Mouse (Mus musculus): Measurements from ENCODE around the gene Polr2h.

The Polr2h gene

DNA sequence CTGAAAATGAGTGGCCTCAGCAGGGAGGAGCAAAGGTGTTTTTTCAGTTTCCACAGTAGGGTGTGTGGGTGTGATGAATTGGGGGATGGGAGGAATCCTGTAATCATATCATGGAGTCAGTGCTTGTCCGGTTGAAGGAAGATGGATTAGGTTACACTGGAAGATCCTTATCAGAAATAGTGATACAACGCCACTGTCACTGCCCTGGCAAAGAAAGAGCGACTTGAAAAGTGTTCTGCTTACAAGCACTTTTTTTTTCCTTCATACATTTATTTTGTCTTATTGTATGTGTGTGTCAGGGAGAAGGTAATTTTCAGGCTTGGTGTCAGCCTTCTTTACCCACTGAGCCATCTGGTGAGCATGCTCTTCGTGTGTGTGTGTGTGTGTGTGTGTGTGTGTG is 5.3 kb downstream of the Polr2h start:
- no peak for DNase-seq (ENCODE audit: low read depth, low spot score)

DNA sequence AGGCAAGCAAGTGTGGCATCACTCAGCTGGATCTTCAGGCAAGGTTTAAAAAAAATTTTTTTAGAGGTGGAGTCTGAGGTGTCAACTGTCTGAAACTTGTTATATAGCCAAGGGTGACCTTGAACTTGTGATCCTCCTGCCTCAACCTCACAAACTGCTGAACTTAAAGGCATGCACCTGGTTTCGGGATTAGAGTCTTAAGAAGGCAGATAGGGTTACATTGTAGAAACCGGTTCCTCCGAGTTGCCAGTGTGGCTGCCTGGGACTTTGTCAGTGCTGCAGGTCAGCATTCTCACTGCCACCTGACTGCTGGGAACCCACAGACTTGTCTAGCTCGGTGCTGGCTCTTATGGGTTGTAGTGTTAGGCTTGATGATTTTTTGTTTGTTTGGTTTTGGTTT is 5.8 kb downstream of the Polr2h start:
- peak; percentile 64 for DNase-seq (ENCODE audit: low read depth, low spot score)

DNA sequence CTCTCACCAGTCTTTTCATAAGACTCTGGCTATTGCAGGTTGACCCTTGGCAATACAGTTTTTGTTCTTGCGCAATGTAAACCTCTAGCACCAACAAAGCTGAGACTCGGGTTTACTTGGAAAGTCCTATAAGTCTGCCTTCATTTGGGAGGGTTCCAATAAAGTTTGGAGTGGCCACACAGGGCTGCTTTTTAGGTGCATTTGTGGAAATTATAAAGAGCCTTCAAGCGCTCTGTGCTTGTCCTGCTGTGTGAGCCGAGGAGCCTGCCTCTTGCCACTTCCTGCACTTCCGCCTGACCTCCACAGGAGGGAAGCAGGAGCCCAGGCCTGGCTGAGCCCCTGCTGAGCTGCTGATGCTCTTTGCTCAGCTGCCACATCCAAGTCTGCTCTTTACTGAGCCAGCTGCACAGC is 6.9 kb downstream of the Polr2h start:
- peak; percentile 88 for DNase-seq (ENCODE audit: low read depth, low spot score)

DNA sequence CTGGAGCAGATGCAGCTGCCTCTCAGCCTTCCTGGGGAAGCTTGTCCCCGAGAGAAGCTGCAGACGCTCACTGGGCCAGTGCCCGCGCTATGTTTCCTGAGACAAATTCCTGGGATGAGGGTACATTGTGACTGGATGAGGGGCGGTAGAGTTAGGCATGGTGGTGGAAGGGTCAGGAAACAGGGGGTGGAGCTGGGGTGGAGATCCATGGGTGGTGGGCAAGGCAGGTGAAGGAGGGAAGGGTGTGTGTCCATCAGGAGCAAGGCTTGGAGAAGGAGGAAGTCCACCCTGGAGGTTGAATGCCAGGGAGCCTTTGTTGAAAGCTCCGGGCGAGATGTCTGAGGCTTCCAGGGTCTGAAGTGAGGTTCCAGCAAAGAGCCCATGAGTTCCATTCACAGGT is 7.9 kb downstream of the Polr2h start:
- DNase-seq (ENCODE audit: low read depth, low spot score) = no peak

DNA sequence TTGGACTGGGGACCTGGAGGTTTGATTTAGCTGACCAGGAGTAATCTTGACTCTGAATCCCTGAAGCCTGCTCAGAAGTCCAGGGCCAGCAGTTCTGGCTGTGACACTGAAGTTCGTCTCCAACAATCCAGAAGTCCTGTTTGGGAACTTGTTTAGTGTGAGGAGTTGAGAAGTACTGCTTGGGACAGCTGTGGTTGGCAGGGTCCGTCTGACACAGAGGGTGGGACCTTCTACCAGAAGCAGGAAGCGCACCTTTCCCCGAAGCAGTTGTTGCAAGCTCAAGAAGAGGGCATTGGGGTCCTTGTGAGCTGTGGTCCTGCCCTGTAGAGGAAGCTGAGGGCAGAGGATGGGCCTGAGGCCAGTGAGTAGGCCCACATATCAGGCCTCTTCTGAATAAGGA is 8.3 kb downstream of the Polr2h start:
- DNase-seq (ENCODE audit: low read depth, low spot score) = no peak

DNA sequence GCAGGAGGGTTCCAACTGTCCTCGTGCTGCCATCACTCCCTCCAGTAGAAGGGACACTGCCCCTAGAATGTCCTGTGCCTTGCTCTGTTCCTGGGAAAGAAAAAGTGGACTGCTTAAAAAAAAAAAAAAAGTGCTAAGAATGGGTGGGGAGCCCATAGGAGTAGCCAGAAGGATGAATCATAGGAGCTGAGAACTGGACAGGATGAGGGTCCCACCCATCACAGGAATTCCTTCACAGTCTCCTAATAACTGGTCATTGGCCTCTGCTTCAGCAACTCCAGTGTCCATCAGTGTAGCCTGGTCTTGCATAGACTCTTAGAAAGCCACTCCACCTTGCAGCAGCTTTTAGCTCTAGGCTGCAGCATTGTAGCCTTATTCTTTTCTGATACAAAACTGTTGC is 8.9 kb downstream of the Polr2h start:
- no peak for DNase-seq (ENCODE audit: low read depth, low spot score)

DNA sequence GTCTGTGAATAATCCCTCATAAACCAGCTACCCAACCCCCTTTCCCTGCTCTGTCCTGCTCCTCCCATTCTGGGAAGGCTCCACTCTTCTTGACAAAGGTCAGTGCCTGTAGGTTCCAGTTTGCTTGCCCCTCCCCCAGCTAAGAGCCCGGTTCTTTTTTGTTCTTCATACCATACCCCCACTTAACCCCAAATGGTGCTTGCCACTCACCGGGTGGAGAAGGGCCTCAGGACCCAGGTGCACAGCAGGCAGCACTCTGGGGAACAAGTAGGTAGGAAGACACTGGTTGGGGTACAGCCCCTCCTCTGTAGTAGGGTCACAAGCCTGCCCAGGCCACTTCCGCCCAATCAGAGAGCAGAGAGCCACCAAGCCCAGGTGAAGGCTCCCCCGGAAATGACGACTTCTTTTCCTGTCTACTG is 12.8 kb downstream of the Polr2h start:
- DNase-seq (ENCODE audit: low read depth, low spot score) = peak; percentile 67

DNA sequence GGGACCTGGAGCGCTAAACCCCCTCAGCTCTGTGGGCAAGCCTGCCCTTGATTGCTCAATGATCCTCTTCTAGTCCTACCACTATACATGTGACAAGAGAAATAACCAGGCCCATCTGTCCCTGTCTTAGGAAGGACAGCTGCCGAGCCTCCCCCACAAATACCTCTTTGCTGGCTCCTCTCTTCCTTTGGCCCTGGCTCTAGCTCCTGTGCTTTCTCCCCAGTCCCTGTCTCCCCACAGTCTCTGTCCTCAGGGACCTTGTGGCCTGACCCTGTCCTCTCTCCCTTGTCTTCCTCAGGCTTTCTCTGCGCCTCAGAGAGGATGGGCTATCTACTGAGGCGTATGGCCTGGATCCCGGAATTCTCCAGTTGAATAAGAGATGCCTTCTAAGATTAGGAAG is 14.2 kb downstream of the Polr2h start:
- no peak for DNase-seq (ENCODE audit: low read depth, low spot score)

DNA sequence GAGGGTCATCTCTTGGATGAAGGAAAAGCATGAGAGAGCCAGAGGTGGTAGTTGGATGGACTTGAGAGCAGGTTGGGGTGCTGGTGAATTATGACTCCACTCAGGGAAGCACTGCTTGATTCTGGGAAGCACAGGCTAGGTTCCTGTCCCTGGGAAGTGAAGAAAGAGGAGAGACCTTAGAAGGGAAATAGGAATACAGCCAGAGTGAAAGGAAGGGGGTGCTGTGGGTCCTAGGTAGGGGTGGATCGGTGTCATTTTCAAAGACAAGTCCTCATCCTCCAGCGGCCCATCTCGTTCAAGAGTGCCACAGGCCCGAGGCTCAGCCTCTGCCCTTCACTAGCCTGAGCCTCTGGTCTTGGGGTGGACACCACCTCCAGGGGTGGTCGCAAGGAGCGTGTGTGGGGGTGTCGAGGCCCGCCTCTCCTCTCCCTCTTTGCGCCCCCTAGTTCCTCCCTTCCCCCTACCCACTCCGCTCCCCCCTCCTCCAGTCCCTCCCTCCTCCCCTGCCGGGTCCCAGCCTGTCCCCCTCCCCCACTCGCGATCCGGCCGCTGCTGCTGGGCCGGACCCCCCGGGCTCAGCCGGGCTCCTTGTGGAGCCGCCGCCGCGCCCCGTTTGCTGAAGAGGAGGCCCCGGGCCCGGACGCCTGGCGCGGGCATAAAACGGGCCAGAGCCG is 14.9 kb downstream of the Polr2h start:
- peak; percentile 48 for DNase-seq (ENCODE audit: low read depth, low spot score)

DNA sequence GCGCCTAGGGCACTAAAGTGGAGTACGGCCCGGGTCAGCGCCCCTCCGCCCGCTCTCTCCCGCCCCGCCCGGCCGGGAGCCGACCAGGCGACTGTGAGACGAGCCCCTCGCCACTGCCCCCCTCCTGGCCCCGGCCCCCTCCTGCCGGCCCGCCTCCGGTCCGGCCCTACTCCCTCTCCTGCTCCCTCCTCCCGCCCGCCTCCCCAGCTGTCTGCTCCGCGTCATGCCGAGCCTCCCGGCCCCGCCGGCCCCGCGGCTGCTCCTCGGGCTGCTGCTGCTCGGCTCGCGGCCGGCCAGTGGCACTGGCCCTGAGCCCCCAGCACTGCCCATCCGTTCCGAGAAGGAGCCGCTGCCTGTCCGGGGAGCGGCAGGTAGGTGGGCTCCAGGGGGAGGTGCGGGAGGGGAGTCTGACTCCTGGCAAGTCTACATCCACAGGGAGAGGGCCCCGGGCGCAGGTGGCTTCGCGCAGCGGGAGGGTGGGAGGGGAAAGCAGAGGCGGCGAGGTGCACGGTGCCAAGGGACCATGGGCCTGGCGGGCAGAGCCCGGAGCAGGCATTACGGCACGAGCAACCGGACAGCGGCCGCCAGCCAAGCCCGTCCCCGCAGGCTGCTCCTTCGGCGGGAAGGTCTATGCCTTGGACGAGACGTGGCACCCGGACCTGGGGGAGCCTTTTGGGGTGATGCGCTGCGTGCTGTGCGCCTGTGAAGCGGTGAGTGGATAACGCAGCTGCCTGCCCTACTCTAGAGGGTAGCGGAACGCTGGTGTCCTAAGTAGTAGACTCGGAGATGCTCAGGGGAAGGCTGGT is 15.7 kb downstream of the Polr2h start, which contains the start of gene Chrd:
Chrd (plus strand) TSS at position 203 of the 806 bp plus-strand sequence.
- DNase-seq (ENCODE audit: low read depth, low spot score) = peak; percentile 56

DNA sequence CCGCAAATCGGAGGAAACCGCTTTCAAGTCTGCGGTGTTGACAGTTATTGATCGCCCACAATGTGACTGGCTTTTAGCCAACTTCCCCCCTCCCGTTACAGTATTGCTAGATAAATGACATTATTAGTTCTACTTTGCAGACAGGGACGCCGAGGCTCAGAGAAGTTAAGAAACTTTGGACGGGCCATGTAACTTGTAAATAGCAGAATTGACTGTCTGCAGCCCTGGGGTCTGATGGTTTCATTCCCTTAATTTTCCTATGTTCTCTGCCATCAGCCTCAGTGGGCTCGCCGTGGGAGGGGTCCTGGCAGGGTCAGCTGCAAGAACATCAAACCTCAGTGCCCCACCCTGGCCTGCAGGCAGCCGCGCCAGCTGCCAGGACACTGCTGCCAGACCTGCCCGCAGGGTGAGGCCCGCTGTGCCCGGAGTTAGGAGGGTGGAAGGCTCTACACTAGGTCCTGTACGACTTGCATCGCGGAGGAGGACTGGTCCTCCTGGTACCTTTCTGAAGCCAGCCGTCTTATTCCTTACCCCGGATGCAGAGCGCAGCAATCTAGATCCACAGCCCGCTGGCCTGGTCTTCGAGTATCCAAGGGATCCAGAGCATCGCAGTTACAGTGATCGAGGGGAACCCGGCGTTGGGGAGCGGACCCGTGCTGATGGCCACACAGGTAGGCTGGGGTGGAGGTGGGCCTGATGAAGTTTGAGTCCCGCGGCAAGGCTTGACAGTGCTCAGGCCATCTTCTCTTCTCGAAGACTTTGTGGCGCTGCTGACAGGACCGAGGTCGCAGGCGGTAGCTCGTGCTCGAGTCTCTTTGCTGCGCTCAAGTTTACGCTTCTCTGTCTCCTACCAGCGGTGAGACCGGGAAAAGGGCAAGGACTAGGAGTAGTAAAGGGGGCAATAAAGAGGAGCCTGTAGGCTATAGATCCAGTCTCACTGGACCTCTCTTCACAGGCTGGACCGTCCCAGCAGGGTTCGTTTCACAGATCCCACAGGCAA is 16.6 kb downstream of the Polr2h start, which contains the start of gene Thpo:
Thpo (minus strand) TSS at position 781 of the 1,000 bp plus-strand sequence.
- peak; percentile 32 for DNase-seq (ENCODE audit: low read depth, low spot score)

DNA sequence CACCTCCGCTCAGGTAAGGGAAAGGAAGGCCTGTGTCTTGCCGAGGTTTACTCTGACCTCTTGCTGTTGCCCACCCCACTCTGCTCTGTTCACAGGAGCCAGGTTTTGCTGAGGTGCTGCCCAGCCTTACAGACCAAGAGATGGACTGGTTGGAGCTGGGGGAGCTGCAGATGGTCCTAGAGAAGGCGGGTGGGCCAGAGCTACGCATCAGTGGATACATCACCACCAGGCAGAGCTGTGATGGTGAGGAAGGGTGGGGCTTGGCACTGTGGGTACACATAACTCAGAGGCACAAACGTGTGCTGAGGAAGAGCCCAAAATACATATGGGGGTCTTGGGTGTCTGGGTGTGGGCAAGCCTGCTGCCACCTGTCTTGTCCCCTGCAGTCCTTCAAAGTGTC is 18.2 kb downstream of the Polr2h start:
- no peak for DNase-seq (ENCODE audit: low read depth, low spot score)

DNA sequence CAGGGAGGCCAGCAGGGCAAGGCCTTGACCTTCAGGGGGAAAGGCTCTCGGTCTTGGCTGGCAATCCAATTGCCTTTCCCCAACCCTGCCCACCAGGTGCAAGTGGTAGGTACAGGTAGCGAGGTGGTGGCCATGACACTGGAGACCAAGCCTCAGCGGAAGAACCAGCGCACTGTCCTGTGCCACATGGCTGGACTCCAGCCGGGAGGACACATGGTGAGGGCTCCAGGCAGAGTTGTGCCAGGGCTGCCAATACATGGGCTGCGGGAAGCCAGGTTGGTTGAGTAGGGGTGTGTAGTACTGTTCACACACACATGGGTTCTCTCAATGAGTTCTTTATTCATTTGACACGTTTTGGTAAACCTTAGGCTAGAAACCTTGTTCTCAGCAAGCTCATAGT is 18.7 kb downstream of the Polr2h start:
- no peak for DNase-seq (ENCODE audit: low read depth, low spot score)

DNA sequence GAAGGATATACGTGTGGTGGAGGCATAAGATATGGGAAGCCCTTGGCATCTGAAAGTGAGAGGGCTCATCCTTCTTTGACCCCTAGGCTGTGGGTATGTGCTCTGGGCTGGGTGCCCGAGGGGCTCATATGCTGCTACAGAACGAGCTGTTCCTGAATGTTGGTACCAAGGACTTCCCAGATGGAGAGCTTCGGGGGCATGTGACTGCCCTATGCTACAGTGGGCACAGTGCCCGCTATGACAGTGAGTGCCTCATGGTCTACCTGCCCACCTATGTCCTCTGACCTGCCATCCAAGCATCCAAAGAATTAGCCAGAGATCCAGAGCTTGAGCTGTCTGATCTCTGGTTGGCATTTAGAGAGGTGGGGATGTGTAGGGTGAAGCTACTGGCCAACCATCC is 19.4 kb downstream of the Polr2h start:
- no peak for DNase-seq (ENCODE audit: low read depth, low spot score)

DNA sequence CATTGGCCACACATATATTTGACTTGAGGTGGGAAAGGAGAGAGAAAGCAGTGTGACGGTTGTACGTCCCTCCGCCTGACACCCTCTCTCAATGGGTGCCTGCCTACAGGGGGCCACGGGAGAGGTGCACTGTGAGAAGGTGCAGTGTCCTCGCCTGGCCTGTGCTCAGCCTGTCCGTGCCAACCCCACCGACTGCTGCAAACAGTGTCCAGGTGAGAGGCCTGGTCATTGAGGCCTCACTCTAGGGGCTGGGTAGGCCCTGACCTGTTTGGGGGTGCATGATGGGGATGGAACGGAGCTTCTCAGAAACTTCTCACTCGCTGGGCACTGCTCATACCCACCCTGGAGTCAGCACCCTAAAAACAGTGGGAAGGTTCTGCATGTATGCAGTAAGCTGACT is 22.4 kb downstream of the Polr2h start:
- DNase-seq (ENCODE audit: low read depth, low spot score) = no peak

DNA sequence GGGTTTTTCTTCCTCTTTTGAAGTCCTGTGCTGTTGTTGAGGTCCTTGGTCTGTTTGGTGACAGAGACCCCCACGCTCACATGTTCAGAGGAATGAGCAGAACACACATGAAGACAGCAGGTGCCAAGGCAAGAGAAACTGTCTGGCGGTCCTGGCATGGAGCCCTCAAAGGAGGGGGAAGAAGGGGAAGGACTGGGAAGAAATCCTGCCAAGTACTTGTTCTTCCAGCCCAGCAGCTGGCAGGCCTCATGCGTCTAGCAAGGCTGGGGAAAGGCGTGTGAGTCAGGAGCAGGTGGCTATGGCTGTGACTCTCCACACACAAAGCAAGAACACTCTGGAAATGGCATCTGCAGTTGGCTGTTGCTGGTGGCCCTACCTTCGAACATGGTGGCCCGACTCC is 29.2 kb downstream of the Polr2h start:
- DNase-seq (ENCODE audit: low read depth, low spot score) = no peak

DNA sequence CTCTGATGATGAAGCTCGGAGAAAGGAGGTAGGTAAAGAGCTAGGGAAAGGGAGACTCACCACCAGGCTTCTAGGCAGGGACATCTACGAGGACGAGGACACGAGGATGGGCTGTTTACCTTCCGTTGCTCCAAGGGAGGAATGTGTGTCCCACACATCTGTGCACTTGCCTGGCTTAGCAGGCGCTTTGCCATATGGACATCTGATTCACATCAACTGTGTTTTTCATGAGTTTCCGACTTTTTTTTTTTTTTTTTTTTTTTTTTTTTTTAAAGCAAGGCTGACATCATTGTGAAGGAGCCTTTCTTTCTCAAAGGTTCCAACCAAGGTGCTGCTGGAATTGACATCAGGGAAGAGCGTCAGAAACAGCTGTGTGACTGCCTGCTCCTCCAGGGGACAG is 33.1 kb downstream of the Polr2h start:
- no peak for DNase-seq (ENCODE audit: low read depth, low spot score)

DNA sequence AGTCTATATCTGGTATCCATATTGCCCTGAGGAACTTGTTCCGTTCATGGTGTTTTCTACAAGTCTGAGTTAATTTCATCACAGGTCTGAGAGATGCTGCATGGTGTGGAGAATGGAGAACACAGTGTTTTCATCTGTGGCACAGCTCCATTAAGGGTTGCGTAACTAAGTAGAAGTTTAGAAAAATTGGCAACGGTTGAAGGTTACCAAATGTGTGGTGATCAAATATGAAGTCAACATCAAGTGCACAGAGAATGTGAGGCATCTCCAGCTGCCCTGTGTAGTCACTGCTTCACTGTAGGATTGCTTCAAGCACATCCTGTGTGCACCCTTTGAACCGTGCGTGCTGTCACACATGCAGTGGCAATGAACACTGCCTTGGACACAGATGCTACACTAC is 38.6 kb downstream of the Polr2h start:
- no peak for DNase-seq (ENCODE audit: low read depth, low spot score)

DNA sequence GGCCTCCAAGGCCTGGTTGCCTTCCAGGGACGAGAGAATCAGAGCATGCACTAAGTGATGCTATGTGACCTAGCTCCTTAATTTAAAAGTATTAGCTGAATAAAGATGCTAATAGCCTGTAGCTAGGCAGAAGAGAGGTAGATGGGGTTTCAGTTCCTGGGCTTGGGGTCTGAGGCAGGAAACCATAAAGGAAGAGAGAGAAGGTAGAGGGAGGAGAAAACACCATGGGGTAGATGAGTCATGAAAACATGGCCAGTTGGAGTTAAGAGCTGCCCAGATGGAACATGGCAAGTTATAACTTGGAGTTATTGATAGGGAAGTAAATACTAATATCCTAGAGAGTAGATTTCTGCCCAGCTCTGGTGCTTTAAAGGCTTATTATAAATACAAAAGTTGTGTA is 39.9 kb downstream of the Polr2h start:
- DNase-seq (ENCODE audit: low read depth, low spot score) = no peak

DNA sequence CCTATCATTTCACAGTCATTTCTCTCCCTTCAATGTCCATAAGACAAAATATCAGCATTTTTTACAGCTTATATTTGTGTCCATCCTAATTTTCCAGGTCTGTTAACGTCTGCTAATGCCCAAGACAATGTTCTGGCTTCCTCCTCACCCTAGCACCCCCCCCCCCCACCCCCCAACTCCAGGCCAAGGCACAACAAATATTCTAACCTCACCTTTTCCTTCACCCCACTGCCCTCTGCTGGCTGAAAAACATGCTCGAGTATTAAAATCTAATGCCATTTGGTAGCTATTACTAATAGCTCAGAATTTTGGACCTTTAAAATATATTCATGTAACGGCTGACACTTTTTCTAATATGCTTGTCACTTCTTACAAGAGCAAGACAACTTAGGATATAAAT is 44.2 kb downstream of the Polr2h start:
- peak; percentile 43 for DNase-seq (ENCODE audit: low read depth, low spot score)

DNA sequence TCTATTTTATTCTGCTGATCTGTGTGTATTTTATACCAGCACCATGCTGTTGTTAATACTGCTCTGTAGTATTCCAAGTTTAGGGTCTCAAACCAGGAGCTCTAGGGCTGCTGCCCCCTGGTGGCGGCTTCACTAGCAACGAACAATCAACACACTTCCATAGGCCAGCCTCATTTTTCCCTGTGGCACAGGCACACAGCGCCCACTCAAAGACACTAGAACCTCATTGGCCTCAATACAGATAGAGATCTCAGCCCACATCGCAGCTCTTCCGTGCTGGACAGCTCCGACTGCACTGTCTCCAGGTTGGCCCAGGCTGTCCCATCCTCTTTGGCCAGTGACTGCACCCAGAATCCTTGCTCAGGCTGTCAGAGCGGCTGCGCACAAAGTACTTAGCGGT is 47.8 kb downstream of the Polr2h start:
- DNase-seq (ENCODE audit: low read depth, low spot score) = peak; percentile 94

Data from R1 (cell line).